Mouse (Mus musculus): ENCODE measurements around the gene Anxa6. TPM values are rescaled to one million over a fixed set of nuclear protein-coding genes. Genes with fewer than 3 reads are reported as not detected.

Gene Anxa6
- polyA plus RNA-seq, 1 experiment from 2014 or later, result 42.3 TPM

- Histone ChIP-seq H3K4me1 (ENCODE audit: control insufficient read depth, insufficient read depth, low read length) (peaks cover 25% of the 10 kb centered on the region), H3K9me3 (ENCODE audit: control insufficient read depth, low read length) (no peaks in the 10 kb centered on the region), H3K9ac (replicated peaks; ENCODE audit: low read depth, low read length) (no peak overlapping the region), H3K36me3 (ENCODE audit: control insufficient read depth, insufficient read depth, low read length) (no peaks in the 10 kb centered on the region), H3K27me3 (ENCODE audit: control insufficient read depth, insufficient read depth, low read length) (no peaks in the 10 kb centered on the region), H3K4me3 (ENCODE audit: low read depth, low read length) (no peak overlapping the region), H3K4me2 (ENCODE audit: low read depth, low read length) (0 out of 2 replicates have a peak overlapping the region, but pooled peaks have one; percentile 9), H3K27ac (ENCODE audit: low read depth, low read length) (peak overlapping the region; percentile 88)
- ATAC-seq (ENCODE audit: low read depth), result peak; percentile 84
- 11% methylated on average over 10 of the region's 10 CpGs for WGBS
These were observed 10.1 kb downstream of the Anxa6 start for GRCm38 (mm10) chr11:55023049-55023564.

GRCm38 (mm10) chr11:55022508-55022907, 10.7 kb downstream of the Anxa6 start:
- H3K9ac ChIP-seq (replicated peaks; ENCODE audit: low read depth, low read length), result no peak overlapping the region
- H3K27me3 ChIP-seq (ENCODE audit: control insufficient read depth, insufficient read depth, low read length), result no peaks in the 10 kb centered on the region
- ATAC-seq (ENCODE audit: low read depth), result no peak
- peak overlapping the region; percentile 88 for H3K27ac ChIP-seq (ENCODE audit: low read depth, low read length)
- no peak overlapping the region for H3K4me3 ChIP-seq (ENCODE audit: low read depth, low read length)
- H3K9me3 ChIP-seq (ENCODE audit: control insufficient read depth, low read length), result no peaks in the 10 kb centered on the region
- H3K36me3 ChIP-seq (ENCODE audit: control insufficient read depth, insufficient read depth, low read length), result no peaks in the 10 kb centered on the region
- H3K4me1 ChIP-seq (ENCODE audit: control insufficient read depth, insufficient read depth, low read length), result peaks cover 25% of the 10 kb centered on the region
- 0 out of 2 replicates have a peak overlapping the region, but pooled peaks have one; percentile 9 for H3K4me2 ChIP-seq (ENCODE audit: low read depth, low read length)
- 66% methylated on average over 5 of the region's 5 CpGs for WGBS

- H3K4me1 ChIP-seq (ENCODE audit: control insufficient read depth, insufficient read depth, low read length), result peaks cover 22% of the 10 kb centered on the region
- peak overlapping the region; percentile 28; the same call in 1 of the 2 replicates for H3K27ac ChIP-seq (ENCODE audit: low read depth, low read length)
These were observed 11.4 kb downstream of the Anxa6 start for GRCm38 (mm10) chr11:55021859-55022258.

GRCm38 (mm10) chr11:55021458-55021857, 11.8 kb downstream of the Anxa6 start:
- H3K9ac ChIP-seq (replicated peaks; ENCODE audit: low read depth, low read length), result no peak overlapping the region
- H3K9me3 ChIP-seq (ENCODE audit: control insufficient read depth, low read length), result no peaks in the 10 kb centered on the region
- no peak for ATAC-seq (ENCODE audit: low read depth)
- peaks cover 22% of the 10 kb centered on the region for H3K4me1 ChIP-seq (ENCODE audit: control insufficient read depth, insufficient read depth, low read length)
- H3K4me3 ChIP-seq (ENCODE audit: low read depth, low read length), result no peak overlapping the region
- no peak overlapping the region for H3K4me2 ChIP-seq (ENCODE audit: low read depth, low read length)
- no peaks in the 10 kb centered on the region for H3K36me3 ChIP-seq (ENCODE audit: control insufficient read depth, insufficient read depth, low read length)
- H3K27ac ChIP-seq (ENCODE audit: low read depth, low read length), result no peak overlapping the region
- H3K27me3 ChIP-seq (ENCODE audit: control insufficient read depth, insufficient read depth, low read length), result no peaks in the 10 kb centered on the region

More at GRCm38 (mm10) chr11:55021859-55022258, 11.4 kb downstream of the Anxa6 start:
- ATAC-seq (ENCODE audit: low read depth), result no peak
- WGBS, result 64% methylated on average over 6 of the region's 6 CpGs
- no peaks in the 10 kb centered on the region for H3K27me3 ChIP-seq (ENCODE audit: control insufficient read depth, insufficient read depth, low read length)
- no peak overlapping the region for H3K4me2 ChIP-seq (ENCODE audit: low read depth, low read length)
- H3K9me3 ChIP-seq (ENCODE audit: control insufficient read depth, low read length), result no peaks in the 10 kb centered on the region
- H3K4me3 ChIP-seq (ENCODE audit: low read depth, low read length), result no peak overlapping the region
- H3K36me3 ChIP-seq (ENCODE audit: control insufficient read depth, insufficient read depth, low read length), result no peaks in the 10 kb centered on the region
- H3K9ac ChIP-seq (replicated peaks; ENCODE audit: low read depth, low read length), result no peak overlapping the region

- Histone ChIP-seq H3K27ac (ENCODE audit: low read depth, low read length) (no peak overlapping the region), H3K9me3 (ENCODE audit: control insufficient read depth, low read length) (no peaks in the 10 kb centered on the region), H3K27me3 (ENCODE audit: control insufficient read depth, insufficient read depth, low read length) (no peaks in the 10 kb centered on the region), H3K4me2 (ENCODE audit: low read depth, low read length) (no peak overlapping the region), H3K9ac (replicated peaks; ENCODE audit: low read depth, low read length) (no peak overlapping the region), H3K4me1 (ENCODE audit: control insufficient read depth, insufficient read depth, low read length) (peaks cover 22% of the 10 kb centered on the region), H3K36me3 (ENCODE audit: control insufficient read depth, insufficient read depth, low read length) (no peaks in the 10 kb centered on the region), H3K4me3 (ENCODE audit: low read depth, low read length) (no peak overlapping the region)
- WGBS, result 88% methylated on average over 2 of the region's 2 CpGs
- ATAC-seq (ENCODE audit: low read depth), result no peak
These were observed 13.5 kb downstream of the Anxa6 start for GRCm38 (mm10) chr11:55019711-55020110.

- no peak overlapping the region for H3K4me3 ChIP-seq (ENCODE audit: low read depth, low read length)
- H3K9ac ChIP-seq (replicated peaks; ENCODE audit: low read depth, low read length), result no peak overlapping the region
- H3K4me2 ChIP-seq (ENCODE audit: low read depth, low read length), result no peak overlapping the region
- no peaks in the 10 kb centered on the region for H3K36me3 ChIP-seq (ENCODE audit: control insufficient read depth, insufficient read depth, low read length)
- H3K27ac ChIP-seq (ENCODE audit: low read depth, low read length), result no peak overlapping the region
- whole genome bisulfite sequencing, result 79% methylated on average over 6 of the region's 6 CpGs
- no peaks in the 10 kb centered on the region for H3K9me3 ChIP-seq (ENCODE audit: control insufficient read depth, low read length)
- ATAC-seq (ENCODE audit: low read depth), result no peak
- no peaks in the 10 kb centered on the region for H3K27me3 ChIP-seq (ENCODE audit: control insufficient read depth, insufficient read depth, low read length)
- H3K4me1 ChIP-seq (ENCODE audit: control insufficient read depth, insufficient read depth, low read length), result peaks cover 15% of the 10 kb centered on the region
These were observed 15.2 kb downstream of the Anxa6 start for GRCm38 (mm10) chr11:55018034-55018433.

GRCm38 (mm10) chr11:55017201-55017600, 16.0 kb downstream of the Anxa6 start:
- Histone ChIP-seq H3K27me3 (ENCODE audit: control insufficient read depth, insufficient read depth, low read length) (no peaks in the 10 kb centered on the region), H3K4me1 (ENCODE audit: control insufficient read depth, insufficient read depth, low read length) (peaks cover 9% of the 10 kb centered on the region; the same call in 1 of the 2 replicates)
- WGBS, result 78% methylated on average over 2 of the region's 2 CpGs

DNA sequence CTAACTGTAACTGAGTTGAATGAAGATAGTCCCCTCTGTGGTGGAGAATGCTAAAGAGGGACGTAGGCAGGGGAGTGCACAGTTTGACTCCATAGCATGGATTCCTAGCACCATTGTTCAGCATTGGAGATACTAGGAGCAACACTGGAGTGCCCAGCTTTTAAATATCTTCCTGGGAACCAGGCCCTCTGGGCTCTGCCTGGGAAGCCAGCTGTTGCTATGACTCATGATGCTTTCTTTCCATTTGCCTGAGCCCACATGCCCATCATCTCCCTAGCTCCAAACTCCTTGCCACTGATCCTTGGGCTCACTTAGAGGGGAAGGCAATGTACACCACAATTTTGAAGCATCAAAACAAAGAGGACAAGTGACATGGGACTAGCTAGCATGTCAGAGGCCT, 16.5 kb downstream of the Anxa6 start:
- no peak overlapping the region for H3K27ac ChIP-seq (ENCODE audit: low read depth, low read length)
- no peaks in the 10 kb centered on the region for H3K27me3 ChIP-seq (ENCODE audit: control insufficient read depth, insufficient read depth, low read length)
- H3K4me3 ChIP-seq (ENCODE audit: low read depth, low read length), result no peak overlapping the region
- no peaks in the 10 kb centered on the region for H3K9me3 ChIP-seq (ENCODE audit: control insufficient read depth, low read length)
- no peak for ATAC-seq (ENCODE audit: low read depth)
- WGBS, result 52% methylated on average over 1 of the region's 1 CpGs
- H3K9ac ChIP-seq (replicated peaks; ENCODE audit: low read depth, low read length), result no peak overlapping the region
- H3K4me2 ChIP-seq (ENCODE audit: low read depth, low read length), result no peak overlapping the region
- H3K36me3 ChIP-seq (ENCODE audit: control insufficient read depth, insufficient read depth, low read length), result no peaks in the 10 kb centered on the region
- H3K4me1 ChIP-seq (ENCODE audit: control insufficient read depth, insufficient read depth, low read length), result peaks cover 4% of the 10 kb centered on the region; the same call in 1 of the 2 replicates

More at GRCm38 (mm10) chr11:55017201-55017600, 16.0 kb downstream of the Anxa6 start:
- no peaks in the 10 kb centered on the region for H3K9me3 ChIP-seq (ENCODE audit: control insufficient read depth, low read length)
- ATAC-seq (ENCODE audit: low read depth), result no peak
- H3K27ac ChIP-seq (ENCODE audit: low read depth, low read length), result no peak overlapping the region
- H3K36me3 ChIP-seq (ENCODE audit: control insufficient read depth, insufficient read depth, low read length), result no peaks in the 10 kb centered on the region
- no peak overlapping the region for H3K4me3 ChIP-seq (ENCODE audit: low read depth, low read length)
- no peak overlapping the region for H3K9ac ChIP-seq (replicated peaks; ENCODE audit: low read depth, low read length)
- H3K4me2 ChIP-seq (ENCODE audit: low read depth, low read length), result no peak overlapping the region

DNA sequence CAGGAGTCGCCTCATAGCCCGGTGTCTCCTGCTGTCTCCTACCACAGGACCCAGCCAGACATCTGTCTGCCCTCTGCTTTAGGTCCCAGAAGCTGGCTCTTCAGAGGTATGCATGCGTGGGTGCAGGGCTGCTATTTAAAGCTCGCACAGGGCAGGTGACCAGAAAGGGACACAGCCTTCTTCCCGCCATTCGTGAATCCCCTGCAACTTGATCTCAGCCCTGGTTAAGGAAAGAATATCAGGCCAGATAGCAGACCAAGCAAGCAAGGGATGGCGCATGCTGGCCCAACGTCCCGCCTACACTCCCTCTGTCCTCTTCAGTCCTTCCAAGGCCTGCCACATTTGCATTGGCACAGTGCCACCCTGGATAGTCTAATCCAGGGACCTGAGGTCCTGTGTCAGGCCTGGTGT, 17.4 kb downstream of the Anxa6 start:
- H3K9ac ChIP-seq (replicated peaks; ENCODE audit: low read depth, low read length), result no peak overlapping the region
- ATAC-seq (ENCODE audit: low read depth), result peak; percentile 61; the same call in 1 of the 2 replicates
- no peak overlapping the region for H3K4me2 ChIP-seq (ENCODE audit: low read depth, low read length)
- no peaks in the 10 kb centered on the region for H3K27me3 ChIP-seq (ENCODE audit: control insufficient read depth, insufficient read depth, low read length)
- H3K4me1 ChIP-seq (ENCODE audit: control insufficient read depth, insufficient read depth, low read length), result no peaks in the 10 kb centered on the region
- no peak overlapping the region for H3K4me3 ChIP-seq (ENCODE audit: low read depth, low read length)
- no peaks in the 10 kb centered on the region for H3K9me3 ChIP-seq (ENCODE audit: control insufficient read depth, low read length)
- H3K36me3 ChIP-seq (ENCODE audit: control insufficient read depth, insufficient read depth, low read length), result no peaks in the 10 kb centered on the region
- H3K27ac ChIP-seq (ENCODE audit: low read depth, low read length), result peak overlapping the region; percentile 58
- WGBS, result 71% methylated on average over 9 of the region's 9 CpGs
